Mouse (Mus musculus) cerebellum, adult 9-11 months (tissue): ENCODE results near the gene Dtx4.

Experiments
- DNase-seq: peaks from one replicate; pipeline ENCODE4 v3.0.0; 2022

The Dtx4 gene

GRCm38 (mm10) chr19:12493453-12494186 is 7.6 kb downstream of the Dtx4 start:
- DNase-seq = no peak

GRCm38 (mm10) chr19:12491636-12492035 is 9.6 kb downstream of the Dtx4 start:
- no peak for DNase-seq

GRCm38 (mm10) chr19:12489675-12490570 is 11.3 kb downstream of the Dtx4 start:
- DNase-seq = no peak

GRCm38 (mm10) chr19:12488969-12489674 is 12.1 kb downstream of the Dtx4 start:
- peak; percentile 48 for DNase-seq

GRCm38 (mm10) chr19:12488205-12488966 is 12.9 kb downstream of the Dtx4 start:
- DNase-seq = no peak

GRCm38 (mm10) chr19:12487511-12488204 is 13.6 kb downstream of the Dtx4 start:
- no peak for DNase-seq

GRCm38 (mm10) chr19:12486875-12487274 is 14.4 kb downstream of the Dtx4 start:
- no peak for DNase-seq

- DNase-seq = no peak
These were observed 15.6 kb downstream of the Dtx4 start for GRCm38 (mm10) chr19:12485631-12486030.

GRCm38 (mm10) chr19:12485223-12485622 is 16.0 kb downstream of the Dtx4 start:
- no peak for DNase-seq

- no peak for DNase-seq
These were observed 17.0 kb downstream of the Dtx4 start for GRCm38 (mm10) chr19:12484210-12484609.

- DNase-seq = no peak
These were observed 17.5 kb downstream of the Dtx4 start for GRCm38 (mm10) chr19:12483782-12484181.

GRCm38 (mm10) chr19:12478369-12478768 is 22.9 kb downstream of the Dtx4 start:
- DNase-seq = no peak

- no peak for DNase-seq
These were observed 24.5 kb downstream of the Dtx4 start for GRCm38 (mm10) chr19:12476721-12477270.

- peak; percentile 81 for DNase-seq
These were observed 25.6 kb downstream of the Dtx4 start for GRCm38 (mm10) chr19:12475380-12476250.

GRCm38 (mm10) chr19:12473951-12474350 is 27.3 kb downstream of the Dtx4 start:
- DNase-seq = no peak

- no peak for DNase-seq
These were observed 28.0 kb downstream of the Dtx4 start for GRCm38 (mm10) chr19:12473201-12473641.

- DNase-seq = no peak
These were observed 28.8 kb downstream of the Dtx4 start for GRCm38 (mm10) chr19:12472381-12472976.

- no peak for DNase-seq
These were observed 29.4 kb downstream of the Dtx4 start for GRCm38 (mm10) chr19:12471866-12472265.

GRCm38 (mm10) chr19:12467436-12467835 is 33.8 kb downstream of the Dtx4 start:
- DNase-seq = no peak

GRCm38 (mm10) chr19:12466204-12466603 is 35.0 kb downstream of the Dtx4 start:
- DNase-seq = peak; percentile 51
